Mouse (Mus musculus) duodenum, adult 2 months (tissue): ENCODE data around the gene 9430038I01Rik. TPM values are rescaled to one million over a fixed set of nuclear protein-coding genes. Genes with fewer than 3 reads are reported as not detected.

Experiments used
- polyA plus RNA-seq: library from polyadenylated mRNA; depleted of rRNA; stranded (reverse); fragments of >200 nt; gene quantifications from 2 replicates; pipeline ENCODE4 v1.2.3, GENCODE M21; 2012; ENCODE audit warnings: low replicate concordance; rRNA removed

The 9430038I01Rik gene
- polyA plus RNA-seq = 9.5 and 28.8 TPM in 2 replicates

DNA sequence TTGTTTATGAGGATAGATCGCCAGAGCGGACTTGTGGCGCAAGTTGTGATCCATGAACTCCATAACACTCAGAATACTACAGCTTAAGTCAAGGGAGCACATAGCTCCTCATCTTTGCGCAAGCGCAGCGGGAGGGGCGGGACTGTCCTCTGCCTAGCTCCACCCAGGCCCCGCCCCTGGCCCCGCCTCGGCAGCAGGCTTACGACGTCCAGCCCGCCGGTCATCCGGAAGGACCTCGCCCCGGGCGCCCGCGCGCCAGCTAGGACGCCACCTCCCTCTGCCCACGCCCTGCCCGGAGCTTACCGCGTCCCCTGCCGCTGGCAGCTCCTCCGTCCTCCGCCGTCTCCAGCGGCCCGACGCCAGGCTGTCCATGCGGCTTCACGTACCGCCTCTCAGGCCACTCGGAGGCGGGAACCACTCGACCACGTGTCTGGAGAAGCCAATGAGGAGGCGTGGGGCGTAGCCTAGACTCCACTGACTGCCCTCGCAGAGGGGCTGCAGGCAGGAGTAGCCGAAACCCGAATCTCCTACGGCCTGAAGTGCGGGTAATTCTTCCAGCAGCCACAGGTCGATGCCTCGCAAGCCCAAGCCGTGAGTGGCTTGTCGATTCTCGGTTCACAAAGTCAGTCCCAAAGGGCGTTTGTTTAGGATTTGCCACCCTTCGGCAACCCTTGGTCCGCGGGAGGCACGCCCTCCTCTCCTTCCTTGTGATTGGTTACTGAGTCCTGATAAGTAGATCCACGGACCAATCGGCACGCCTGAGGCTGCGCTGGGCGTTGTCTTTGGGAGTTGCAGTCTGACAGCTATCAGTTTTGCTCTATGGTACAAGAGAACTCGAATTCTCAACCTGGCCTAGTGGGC, at the start of gene 9430038I01Rik:
TSS of gene 9430038I01Rik (minus strand) at position 426 of the 861 bp plus-strand sequence.

DNA sequence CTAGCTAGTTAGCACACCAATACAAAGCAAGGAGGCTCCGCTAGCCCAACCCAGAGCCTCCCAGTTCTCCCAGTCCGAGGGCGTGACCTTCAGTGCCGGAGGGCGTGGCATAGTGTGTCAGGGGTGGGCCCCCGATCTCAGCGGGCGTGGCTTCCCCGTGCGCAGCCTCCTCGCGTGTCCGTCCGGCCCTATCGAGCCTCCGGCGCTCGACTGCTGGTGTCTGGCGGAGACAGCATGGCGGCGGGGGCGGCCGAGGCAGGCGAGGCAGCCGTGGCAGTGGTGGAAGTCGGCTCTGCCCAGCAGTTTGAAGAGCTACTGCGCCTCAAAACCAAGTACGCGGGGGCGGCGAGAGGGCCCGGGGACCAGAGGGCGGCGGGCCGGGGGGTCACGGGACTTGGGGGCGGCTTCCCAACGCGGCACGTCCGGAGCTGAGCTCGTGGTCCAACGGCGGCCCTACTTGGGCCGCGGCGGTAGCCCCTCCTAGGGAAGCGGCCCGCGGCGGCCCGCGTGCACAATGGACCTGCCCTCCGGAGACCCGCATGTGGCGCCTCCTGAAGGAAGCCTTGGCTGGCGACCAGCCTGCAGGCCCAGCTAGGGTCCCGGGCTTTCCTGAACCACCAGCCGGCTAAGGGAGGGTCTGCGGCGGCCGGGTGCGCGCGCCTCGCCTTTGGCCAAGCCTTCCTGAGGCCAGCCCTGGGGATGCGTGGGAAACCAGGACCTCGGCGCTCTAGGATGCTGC, 27.0 kb upstream of the 9430038I01Rik start, which contains the start of gene Glrx3:
TSS of gene Glrx3 (plus strand) at position 175 of the 739 bp plus-strand sequence.

Other genes starting within 250 kb of the 9430038I01Rik start
- 0.53 and 0.81 TPM in 2 replicates for gene Ebf3, start 96.3 kb downstream of the 9430038I01Rik start, polyA plus RNA-seq
- 6.7 and 7.9 TPM in 2 replicates for gene Glrx3, start 26.9 kb upstream of the 9430038I01Rik start, polyA plus RNA-seq